Mouse (Mus musculus) E14TG2a.4 (cell line): ENCODE results near the gene Bax.

Source experiments
- CTCF ChIP-seq: conservative IDR thresholded peaks from 2 replicates; pipeline ENCODE4 v1.5.1; 2014; ENCODE audit warnings: low read length
- POU5F1 ChIP-seq: IDR thresholded peaks from 2 replicates; pipeline ENCODE4 v1.6.1; 2014; ENCODE audit warnings: low read length, borderline replicate concordance

- no peak for TF ChIP-seq CTCF
- TF ChIP-seq POU5F1: no peak
These were observed 48.7 kb downstream of the Bax start for GRCm38 (mm10) chr7:45417962-45418492.
